Mouse (Mus musculus) MEL (cell line): ENCODE results near the gene Smurf2. TPM values are rescaled to one million over a fixed set of nuclear protein-coding genes. Genes with fewer than 3 reads are reported as not detected.

Source experiments
- DNase-seq: peaks from one replicate; pipeline ENCODE4 v3.0.0; 2011; ENCODE audit warnings: low read depth, low spot score
- H3K27ac ChIP-seq: 2 replicates; pipeline ENCODE4 v1.5.1; 2012; ENCODE audit warnings: low read depth, mild to moderate bottlenecking, control low read depth, low read length, moderate library complexity; ENCODE audit not compliant: control insufficient read depth
- H3K27me3 ChIP-seq, 2 experiments: fragments of 150-350 bp in 1 of 2; sonication (generic) in 1 of 2; 2 replicates each; pipeline ENCODE4 v1.6.1; 2012; ENCODE audit warnings: low read length in 2 of 2, mild to moderate bottlenecking in 2 of 2, improper control_type of control experiment in 1 of 2, moderate library complexity in 1 of 2; ENCODE audit not compliant: insufficient read depth in 2 of 2, control insufficient read depth in 1 of 2
- H3K36me3 ChIP-seq, 2 experiments: 2 replicates each; pipeline ENCODE4 v1.6.1; 2012 to 2014; ENCODE audit warnings: low read length in 2 of 2, improper control_type of control experiment in 1 of 2, inconsistent platforms in 1 of 2, mild to moderate bottlenecking in 1 of 2; ENCODE audit not compliant: insufficient read depth in 2 of 2, control insufficient read depth in 1 of 2
- H3K4me1 ChIP-seq, 2 experiments: fragments of 150-350 bp in 1 of 2; sonication (generic) in 1 of 2; 2 replicates each; pipeline ENCODE4 v1.6.1; 2012; ENCODE audit warnings: low read length in 2 of 2, improper control_type of control experiment in 1 of 2, mild to moderate bottlenecking in 1 of 2; ENCODE audit not compliant: insufficient read depth in 2 of 2, control insufficient read depth in 1 of 2
- H3K4me3 ChIP-seq, 2 experiments: fragments of 150-350 bp in 1 of 2; sonication (generic) in 1 of 2; 2 replicates each; pipeline ENCODE4 v1.5.1; 2012; ENCODE audit warnings: low read depth in 2 of 2, low read length in 2 of 2, mild to moderate bottlenecking in 2 of 2, moderate library complexity in 2 of 2, control low read depth in 1 of 2, improper control_type of control experiment in 1 of 2; ENCODE audit not compliant: control insufficient read depth in 1 of 2, insufficient read depth in 1 of 2
- H3K79me2 ChIP-seq: 2 replicates; pipeline ENCODE4 v1.6.1; 2012; ENCODE audit warnings: mild to moderate bottlenecking, low read length, moderate library complexity; ENCODE audit not compliant: control insufficient read depth, poor library complexity, insufficient read depth
- H3K9ac ChIP-seq: 2 replicates; pipeline ENCODE4 v1.6.1; 2012; ENCODE audit warnings: low read depth, mild to moderate bottlenecking, control low read depth, low read length, moderate library complexity; ENCODE audit not compliant: control insufficient read depth, poor library complexity, severe bottlenecking
- H3K9me3 ChIP-seq: fragments of 150-350 bp; sonication (generic); replicated peaks from 2 replicates; pipeline ENCODE4 v1.6.1; 2012; ENCODE audit warnings: mild to moderate bottlenecking, low read length, improper control_type of control experiment, moderate library complexity; ENCODE audit not compliant: insufficient read depth
- CHD2 ChIP-seq: IDR thresholded peaks from 2 replicates; pipeline ENCODE4 v1.6.1; 2011; ENCODE audit warnings: low read length, improper control_type of control experiment
- CTCF ChIP-seq, 3 experiments: IDR thresholded peaks in 2 of 3; conservative IDR thresholded peaks in 1 of 3; 2 replicates each; pipeline ENCODE4 v1.5.1; 2011 to 2012; ENCODE audit warnings: low read length in 3 of 3, low read depth in 2 of 3, mild to moderate bottlenecking in 2 of 3, improper control_type of control experiment in 1 of 3, inconsistent platforms in 1 of 3, mixed read lengths in 1 of 3, moderate library complexity in 1 of 3; ENCODE audit not compliant: control insufficient read depth in 1 of 3, insufficient read depth in 1 of 3, poor library complexity in 1 of 3, severe bottlenecking in 1 of 3
- ELF1 ChIP-seq: IDR thresholded peaks from 2 replicates; pipeline ENCODE4 v1.6.1; 2014; ENCODE audit warnings: low read depth, mild to moderate bottlenecking, inconsistent platforms, low read length, improper control_type of control experiment, moderate library complexity
- EP300 ChIP-seq, 2 experiments: IDR thresholded peaks; 2 replicates each; pipeline ENCODE4 v1.6.1; 2011; ENCODE audit warnings: improper control_type of control experiment in 2 of 2, low read length in 2 of 2, low read depth in 1 of 2, mild to moderate bottlenecking in 1 of 2
- GABPA ChIP-seq: IDR thresholded peaks from 2 replicates; pipeline ENCODE4 v1.6.1; 2012; ENCODE audit warnings: low read depth, mild to moderate bottlenecking, inconsistent platforms, low read length, improper control_type of control experiment, moderate library complexity
- GATA1 ChIP-seq: IDR thresholded peaks from 2 replicates; pipeline ENCODE4 v1.6.1; 2011; ENCODE audit warnings: low read depth, low read length, improper control_type of control experiment
- KAT2A ChIP-seq: conservative IDR thresholded peaks from 2 replicates; pipeline ENCODE4 v1.6.1; 2012; ENCODE audit warnings: low read depth, low read length, improper control_type of control experiment, inconsistent platforms
- MAX ChIP-seq: IDR thresholded peaks from 2 replicates; pipeline ENCODE4 v1.6.1; 2011; ENCODE audit warnings: low read length, improper control_type of control experiment
- MXI1 ChIP-seq: IDR thresholded peaks from 2 replicates; pipeline ENCODE4 v1.6.1; 2011; ENCODE audit warnings: mild to moderate bottlenecking, low read depth, low read length, improper control_type of control experiment
- MYC ChIP-seq: IDR thresholded peaks from 2 replicates; pipeline ENCODE4 v1.6.1; 2011; ENCODE audit warnings: low read depth, mild to moderate bottlenecking, low read length, improper control_type of control experiment, moderate library complexity
- NELFE ChIP-seq: IDR thresholded peaks from 2 replicates; pipeline ENCODE4 v1.6.1; 2011; ENCODE audit warnings: low read depth, low read length, improper control_type of control experiment
- RAD21 ChIP-seq: IDR thresholded peaks from 2 replicates; pipeline ENCODE4 v1.6.1; 2011; ENCODE audit warnings: mild to moderate bottlenecking, low read depth, low read length, improper control_type of control experiment
- SIN3A ChIP-seq: IDR thresholded peaks from 2 replicates; pipeline ENCODE4 v1.6.1; 2012; ENCODE audit warnings: low read length, improper control_type of control experiment, inconsistent platforms
- SMC3 ChIP-seq: IDR thresholded peaks from 2 replicates; pipeline ENCODE4 v1.6.1; 2011; ENCODE audit warnings: low read depth, low read length, improper control_type of control experiment
- UBTF ChIP-seq: IDR thresholded peaks from 2 replicates; pipeline ENCODE4 v1.6.1; 2012; ENCODE audit warnings: low read depth, mild to moderate bottlenecking, inconsistent platforms, low read length, improper control_type of control experiment, moderate library complexity, borderline replicate concordance; ENCODE audit not compliant: insufficient read depth
- ZC3H11A ChIP-seq: IDR thresholded peaks from 2 replicates; pipeline ENCODE4 v1.6.1; 2012; ENCODE audit warnings: low read depth, mild to moderate bottlenecking, inconsistent platforms, low read length, improper control_type of control experiment
- ZMIZ1 ChIP-seq: IDR thresholded peaks from 2 replicates; pipeline ENCODE4 v1.6.1; 2012; ENCODE audit warnings: low read depth, mild to moderate bottlenecking, inconsistent platforms, low read length, improper control_type of control experiment, moderate library complexity
- polyA plus RNA-seq, 2 experiments: library from polyadenylated mRNA; stranded (reverse) in 1 of 2; unstranded in 1 of 2; fragments of >175 nt in 1 of 2; fragments of >200 nt in 1 of 2; gene quantifications; 2 replicates each; pipeline versions ENCODE4 v1.2.1 to v1.2.4; 2012; ENCODE audit warnings: low replicate concordance in 2 of 2, low read depth in 1 of 2; ENCODE audit not compliant: insufficient read length in 2 of 2, insufficient read depth in 1 of 2, missing spikeins in 1 of 2
- total RNA-seq: library from RNA; depleted of rRNA; stranded (reverse); fragments of 300-350 nt; gene quantifications from 2 replicates; pipeline ENCODE4 v1.2.3, GENCODE M21; 2012

The Smurf2 gene
- total and polyA plus RNA-seq, 3 experiments = 15.5 to 67.0 (median 17.5) TPM

DNA sequence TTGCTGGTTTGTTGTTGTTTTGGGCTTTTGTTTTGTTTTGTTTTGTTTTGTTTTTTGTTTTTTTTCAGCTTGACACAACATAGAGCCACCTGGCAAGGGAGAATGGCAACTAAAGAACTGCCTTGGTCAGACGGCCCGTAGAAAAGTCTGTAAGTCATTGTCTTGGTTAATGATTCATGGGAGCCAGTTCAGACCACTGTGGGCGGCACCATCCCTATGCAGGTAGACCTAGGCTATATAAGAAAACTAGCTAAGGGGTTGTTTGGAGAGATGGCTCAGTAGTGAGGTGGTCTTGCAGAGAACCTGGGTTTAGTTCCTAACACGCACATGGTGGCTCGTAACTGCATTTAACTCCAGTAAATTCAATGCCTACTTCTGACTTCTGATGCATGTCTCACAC lies 6.7 kb upstream of the Smurf2 start:
- DNase-seq = no peak
- no peaks in the 10 kb centered on the region; a peak in 1 of 4 replicates for H3K27me3 ChIP-seq
- H3K9me3 ChIP-seq = no peaks in the 10 kb centered on the region
- no peak overlapping the region for H3K4me3 ChIP-seq
- no peak overlapping the region for H3K27ac ChIP-seq
- H3K4me1 ChIP-seq = peaks cover 0 to 3% of the 10 kb centered on the region in 2 experiments; a peak in 2 of 4 replicates
- H3K9ac ChIP-seq = no peak overlapping the region
- H3K36me3 ChIP-seq = peaks cover 0 to 2% of the 10 kb centered on the region in 2 experiments; a peak in 2 of 4 replicates
- no peaks in the 10 kb centered on the region for H3K79me2 ChIP-seq
- TF ChIP-seq MAX (no peak), SMC3 (no peak), NELFE (no peak), RAD21 (no peak), ZC3H11A (no peak)

DNA sequence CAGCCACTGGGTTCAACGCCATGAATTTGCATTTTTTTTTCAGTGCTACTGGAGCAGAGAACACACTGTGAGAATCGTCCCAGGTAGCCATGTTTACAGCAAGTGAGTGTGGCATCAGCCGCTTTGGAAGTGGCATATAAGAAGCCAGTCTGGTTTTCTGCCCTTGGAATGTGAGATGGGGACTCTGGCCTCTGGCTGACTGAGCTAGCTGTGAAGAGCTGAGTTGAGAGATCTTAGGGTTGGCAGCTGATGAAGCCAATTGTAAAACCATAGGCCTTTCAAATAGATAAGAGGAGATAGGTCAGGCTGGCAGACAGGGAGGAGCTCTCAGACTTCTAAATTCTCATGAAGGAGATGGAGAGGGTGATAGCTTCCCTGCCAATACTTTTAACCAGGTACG lies 6.2 kb upstream of the Smurf2 start:
- peaks cover 0 to 3% of the 10 kb centered on the region in 2 experiments; a peak in 2 of 4 replicates for H3K4me1 ChIP-seq
- H3K79me2 ChIP-seq = no peaks in the 10 kb centered on the region
- peaks cover 0 to 2% of the 10 kb centered on the region in 2 experiments; a peak in 2 of 4 replicates for H3K36me3 ChIP-seq
- no peaks in the 10 kb centered on the region for H3K27me3 ChIP-seq
- no peak for DNase-seq
- no peak overlapping the region for H3K27ac ChIP-seq
- H3K4me3 ChIP-seq = no peak overlapping the region
- H3K9me3 ChIP-seq = no peaks in the 10 kb centered on the region
- H3K9ac ChIP-seq = no peak overlapping the region
- TF ChIP-seq GATA1 (0 out of 2 replicates have a peak, but pooled peaks have one; percentile 9), EP300 (IDR thresholded peaks at IDR 0.05; ENCODE audit: low read depth in 1 of 2, low read length in 2 of 2) (0 out of 4 replicates have a peak, but pooled peaks of 1 of the 2 experiments have one; percentile 8), MYC (no peak), UBTF (no peak), ZC3H11A (no peak), NELFE (no peak), CHD2 (no peak)

DNA sequence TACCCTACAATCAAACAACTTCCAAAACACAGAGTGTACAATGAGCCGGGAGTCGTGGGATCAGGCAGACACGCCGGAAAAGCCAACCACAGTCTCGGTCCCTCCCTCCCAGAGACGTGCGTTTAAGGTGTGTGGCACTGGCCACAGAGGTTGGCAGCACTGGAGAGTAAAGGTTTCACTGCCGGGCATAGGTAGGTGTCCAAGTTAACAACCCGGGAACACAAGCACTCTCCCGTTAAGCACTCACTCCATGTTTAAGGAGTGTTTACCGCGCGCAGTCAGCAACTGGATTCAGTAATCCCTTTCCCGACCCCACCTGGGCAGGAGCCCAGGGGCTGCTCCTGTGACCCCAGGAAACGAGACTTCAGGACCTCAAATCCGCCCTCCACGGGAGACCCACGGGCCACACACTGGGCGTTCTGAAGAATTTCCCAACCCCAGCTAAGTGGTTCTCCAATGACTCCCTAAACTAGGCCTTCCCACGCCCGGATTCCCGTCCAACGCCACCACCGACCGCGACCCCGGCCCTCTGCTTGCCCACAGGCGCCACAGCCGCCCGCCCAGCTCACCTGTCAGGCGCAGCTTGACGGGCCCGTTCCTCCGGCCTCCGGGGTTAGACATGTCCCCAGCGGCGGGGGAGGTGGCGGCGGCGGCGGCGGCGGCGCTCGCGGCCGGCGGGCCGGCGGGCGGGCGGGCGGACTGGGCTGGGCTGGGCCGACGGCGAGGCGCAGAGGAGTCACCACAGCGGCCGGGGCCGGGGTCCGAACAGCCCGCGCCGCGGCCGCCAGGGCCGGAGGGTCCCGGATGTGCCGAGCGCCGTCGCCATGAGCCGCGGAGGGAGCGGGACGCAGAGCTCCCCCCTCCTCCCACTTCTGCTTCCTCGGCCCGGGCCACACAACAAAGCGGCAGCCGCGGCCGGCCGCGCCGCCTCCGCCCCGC lies 634 bp downstream of the Smurf2 start:
- TF ChIP-seq KAT2A = no peak
- no peak for TF ChIP-seq GABPA
- no peak for TF ChIP-seq MYC
- TF ChIP-seq ELF1 = 0 out of 2 replicates have a peak, but pooled peaks have one; percentile 19
- TF ChIP-seq SIN3A = peak; percentile 71; the same call in 1 of the 2 replicates
- peak; percentile 71 for TF ChIP-seq MXI1
- no peak for TF ChIP-seq NELFE
- no peak for TF ChIP-seq GATA1
- no peak for TF ChIP-seq ZMIZ1
- TF ChIP-seq ZC3H11A = no peak
- TF ChIP-seq CTCF (IDR thresholded peaks at IDR 0.05 in 2 of 3, conservative IDR thresholded peaks at IDR 0.05 in 1 of 3; ENCODE audit: control insufficient read depth in 1 of 3, insufficient read depth in 1 of 3, low read depth in 2 of 3, low read length in 3 of 3, poor library complexity in 1 of 3, severe bottlenecking in 1 of 3) = 0 out of 6 replicates have a peak, but pooled peaks of 1 of the 3 experiments have one; percentile 1
- peaks cover 30% of the 10 kb centered on the region for H3K79me2 ChIP-seq
- peak overlapping the region; percentile 98 for H3K9ac ChIP-seq
- peaks cover 0 to 15% of the 10 kb centered on the region in 2 experiments; a peak in 2 of 4 replicates for H3K36me3 ChIP-seq
- H3K4me3 ChIP-seq = peak overlapping the region; percentile 87 to 89
- H3K9me3 ChIP-seq = no peaks in the 10 kb centered on the region
- no peaks in the 10 kb centered on the region for H3K27me3 ChIP-seq
- peaks cover 5 to 9% of the 10 kb centered on the region in 2 experiments; a peak in 3 of 4 replicates for H3K4me1 ChIP-seq
- DNase-seq = peak; percentile 73
- H3K27ac ChIP-seq = peak overlapping the region; percentile 62
